Mouse (Mus musculus) olfactory bulb, adult 2 months (tissue): Measurements from ENCODE around the gene Dhrs4.

Experiments
- CTCF ChIP-seq: fragments of 200-500 bp; IDR thresholded peaks from 2 replicates; pipeline ENCODE4 v1.5.1; 2012; ENCODE audit warnings: low read depth, mild to moderate bottlenecking, low read length, moderate library complexity; ENCODE audit not compliant: insufficient read depth
- POLR2A ChIP-seq: fragments of 200-500 bp; IDR thresholded peaks from 2 replicates; pipeline ENCODE4 v1.6.1; 2012; ENCODE audit warnings: mild to moderate bottlenecking, low read depth, low read length, moderate library complexity; ENCODE audit not compliant: insufficient read depth

- TF ChIP-seq CTCF (no peak), POLR2A (no peak)
These were observed 1.1 kb upstream of the Dhrs4 start for GRCm38 (mm10) chr14:55477421-55477820.
